Mouse (Mus musculus) myocyte (in vitro differentiated cells): Measurements from ENCODE around the gene Pdzd8.

Source experiments
- CEBPB ChIP-seq: IDR thresholded peaks from 2 replicates; pipeline ENCODE4 v1.6.1; 2011; ENCODE audit warnings: mild to moderate bottlenecking, moderate library complexity; ENCODE audit not compliant: poor library complexity, insufficient read depth, severe bottlenecking
- E2F4 ChIP-seq: IDR thresholded peaks from one replicate; pipeline ENCODE4 v1.6.1; 2011; ENCODE audit warnings: mild to moderate bottlenecking, control low read depth, moderate library complexity; ENCODE audit not compliant: insufficient read depth
- MAX ChIP-seq: IDR thresholded peaks from one replicate; pipeline ENCODE4 v1.6.1; 2011; ENCODE audit warnings: low read depth, mild to moderate bottlenecking, control low read depth
- MYOD1 ChIP-seq, 3 experiments: IDR thresholded peaks; one replicate each; pipeline ENCODE4 v1.6.1; 2011; ENCODE audit warnings: control low read depth in 2 of 3, low read depth in 2 of 3, mild to moderate bottlenecking in 2 of 3, moderate library complexity in 1 of 3; ENCODE audit not compliant: insufficient read length in 2 of 3, control insufficient read depth in 1 of 3
- POLR2A ChIP-seq: IDR thresholded peaks from one replicate; pipeline ENCODE4 v1.6.1; 2011; ENCODE audit warnings: low read depth, mild to moderate bottlenecking, control low read depth, moderate library complexity; ENCODE audit not compliant: insufficient read length
- SRF ChIP-seq: IDR thresholded peaks from one replicate; pipeline ENCODE4 v1.6.1; 2011; ENCODE audit warnings: low read depth; ENCODE audit not compliant: control insufficient read depth, insufficient read length
- TCF3 ChIP-seq: IDR thresholded peaks from one replicate; pipeline ENCODE4 v1.6.1; 2011; ENCODE audit warnings: low read depth, control low read depth; ENCODE audit not compliant: insufficient read length

DNA sequence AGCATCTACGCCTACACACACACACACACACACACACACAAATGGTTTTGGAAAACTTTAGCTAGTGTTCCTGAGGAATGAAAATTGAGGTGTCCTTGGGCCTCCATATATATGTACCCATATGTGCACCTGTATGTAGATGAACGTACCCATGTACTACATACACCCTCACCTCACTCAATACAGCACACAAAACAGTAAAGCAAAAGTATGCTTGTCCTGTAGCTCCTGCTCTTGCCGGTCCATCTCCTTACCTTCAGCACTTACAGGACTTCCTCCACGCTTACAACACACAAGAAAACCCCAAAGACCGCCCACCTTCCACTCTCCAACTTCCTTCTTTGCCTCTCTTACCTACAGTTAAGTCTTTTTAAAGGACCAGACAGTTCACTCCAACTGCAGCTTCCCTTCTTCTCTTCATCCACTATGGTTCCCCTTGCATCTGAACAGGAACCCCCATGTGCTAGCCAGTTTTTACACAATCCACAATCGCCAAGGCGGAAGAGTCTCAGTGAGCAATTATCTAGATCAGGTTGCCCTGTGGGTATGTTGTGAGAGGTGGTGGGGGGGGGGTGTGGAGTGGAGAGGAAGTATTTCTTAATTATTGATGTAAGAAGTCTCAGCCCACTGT is 4.8 kb upstream of the Pdzd8 start:
- no peak for TF ChIP-seq POLR2A
- no peak for TF ChIP-seq MYOD1 (IDR thresholded peaks at IDR 0.05; ENCODE audit: control insufficient read depth in 1 of 3, insufficient read length in 2 of 3, low read depth in 2 of 3)
- TF ChIP-seq CEBPB: no peak
- no peak for TF ChIP-seq MAX
- TF ChIP-seq TCF3: no peak
- TF ChIP-seq SRF: no peak
- no peak for TF ChIP-seq E2F4
